Mouse (Mus musculus): Measurements from ENCODE around the gene Tdrd9. TPM values are rescaled to one million over a fixed set of nuclear protein-coding genes. Genes with fewer than 3 reads are reported as not detected.
A peak's percentile ranks its signal among the peaks of the same experiment; 100 is the strongest.

Tdrd9 gene
- total and polyA plus RNA-seq, 2 experiments from 2014 or later: 0.23 to 0.29 TPM

DNA sequence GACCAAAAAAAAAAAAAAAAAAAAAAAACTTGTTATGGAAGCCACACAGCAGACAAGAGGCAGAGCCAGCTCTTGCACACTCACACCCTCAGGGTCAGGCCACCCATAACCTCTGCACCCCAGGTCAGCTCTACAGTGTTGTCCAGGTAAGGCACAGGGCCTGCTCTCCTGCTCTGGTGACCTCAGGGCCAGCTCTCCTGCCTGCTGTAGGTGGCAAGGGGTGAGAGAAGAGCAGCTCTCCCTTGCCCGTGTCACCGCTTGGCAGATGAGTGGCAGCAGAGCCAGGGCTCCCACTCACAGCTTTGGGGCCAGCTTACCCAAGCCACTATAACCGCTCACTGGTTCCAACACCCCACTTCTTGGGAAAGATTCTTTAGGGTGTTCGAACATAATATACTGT is 109.6 kb downstream of the Tdrd9 start:
- Histone ChIP-seq H3K27me3 (ENCODE audit: insufficient read depth, low read length) (no peaks in the 10 kb centered on the region), H3K27ac (ENCODE audit: low read depth, low read length) (no peak overlapping the region), H3K9ac (no peak overlapping the region), H3K36me3 (ENCODE audit: insufficient read depth) (no peaks in the 10 kb centered on the region), H3K4me3 (ENCODE audit: low read depth, low read length) (no peak overlapping the region), H3K9me3 (ENCODE audit: low read length) (no peaks in the 10 kb centered on the region), H3K4me1 (ENCODE audit: insufficient read depth) (0 out of 2 replicates have a peak, but pooled peaks cover under 1% of the 10 kb centered on the region), H3K4me2 (ENCODE audit: low read depth) (no peak overlapping the region)
- DNase-seq (no peak), ATAC-seq (no peak)
- 91% methylated on average over 4 of the region's 4 CpGs for WGBS
- no peak for TF ChIP-seq CTCF (IDR thresholded peaks at IDR 0.05; ENCODE audit: low read depth)

GRCm38 (mm10) chr12:112082241-112082640 is 110.9 kb downstream of the Tdrd9 start:
- no peak overlapping the region for H3K4me2 ChIP-seq (ENCODE audit: low read depth)
- no peak for DNase-seq

DNA sequence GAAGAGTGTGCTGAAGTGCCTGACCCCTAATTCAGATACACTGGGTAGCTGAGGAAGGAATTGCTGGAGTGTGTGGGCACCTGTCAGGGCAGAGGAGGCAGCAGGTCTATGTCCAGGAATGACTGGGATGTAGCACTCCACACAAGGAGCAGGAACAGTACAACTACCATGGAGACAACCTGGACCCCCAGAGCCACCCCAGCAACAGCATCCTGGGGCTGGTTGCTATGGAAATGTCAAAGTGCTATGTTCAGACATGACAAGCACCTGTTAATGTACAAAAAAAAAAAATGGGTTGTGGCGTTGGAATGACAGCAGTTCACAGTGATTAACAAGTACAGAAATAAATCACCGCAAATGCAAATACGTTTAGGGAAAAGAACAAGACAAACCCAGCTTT is 114.9 kb downstream of the Tdrd9 start:
- no peak overlapping the region for H3K9ac ChIP-seq
- no peak for TF ChIP-seq CTCF (IDR thresholded peaks at IDR 0.05; ENCODE audit: low read depth)
- WGBS: 56% methylated on average over 3 of the region's 3 CpGs
- no peak overlapping the region for H3K4me3 ChIP-seq (ENCODE audit: low read depth, low read length)
- DNase-seq (peak; percentile 40), ATAC-seq (peak; percentile 67)
- no peaks in the 10 kb centered on the region for H3K36me3 ChIP-seq (ENCODE audit: insufficient read depth)
- no peak overlapping the region for H3K4me2 ChIP-seq (ENCODE audit: low read depth)
- H3K27ac ChIP-seq (ENCODE audit: low read depth, low read length): peak overlapping the region; percentile 66
- H3K4me1 ChIP-seq (ENCODE audit: insufficient read depth): 0 out of 2 replicates have a peak, but pooled peaks cover 12% of the 10 kb centered on the region
- no peaks in the 10 kb centered on the region for H3K27me3 ChIP-seq (ENCODE audit: insufficient read depth, low read length)
- no peaks in the 10 kb centered on the region for H3K9me3 ChIP-seq (ENCODE audit: low read length)

More at GRCm38 (mm10) chr12:112082241-112082640, 110.9 kb downstream of the Tdrd9 start:
- Histone ChIP-seq H3K4me1 (ENCODE audit: insufficient read depth) (0 out of 2 replicates have a peak, but pooled peaks cover 12% of the 10 kb centered on the region), H3K4me3 (ENCODE audit: low read depth, low read length) (no peak overlapping the region), H3K36me3 (ENCODE audit: insufficient read depth) (no peaks in the 10 kb centered on the region), H3K9me3 (ENCODE audit: low read length) (no peaks in the 10 kb centered on the region), H3K27me3 (ENCODE audit: insufficient read depth, low read length) (no peaks in the 10 kb centered on the region), H3K27ac (ENCODE audit: low read depth, low read length) (no peak overlapping the region), H3K9ac (no peak overlapping the region)
- WGBS: 38% methylated on average over 1 of the region's 1 CpGs
- ATAC-seq: no peak
- no peak for TF ChIP-seq CTCF (IDR thresholded peaks at IDR 0.05; ENCODE audit: low read depth)

DNA sequence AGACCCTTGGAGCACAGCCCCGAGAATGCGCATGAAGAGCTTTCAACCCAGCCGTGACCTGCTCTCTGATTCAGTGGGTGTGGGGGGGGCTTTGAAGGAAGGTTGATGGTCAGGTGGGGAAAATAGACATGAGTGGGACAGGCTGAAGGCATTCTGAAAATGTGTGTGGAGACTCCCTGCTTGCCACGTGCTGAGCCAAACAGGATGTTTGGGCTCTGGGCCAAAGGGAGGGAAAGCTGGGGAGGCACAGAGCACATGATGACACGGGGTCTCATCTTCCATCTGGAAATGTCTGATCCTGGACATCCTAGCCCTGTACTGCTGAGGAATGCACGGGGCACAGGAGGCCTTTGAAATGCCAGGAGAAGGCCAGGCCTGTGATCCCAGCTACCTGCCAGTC is 115.4 kb downstream of the Tdrd9 start:
- H3K4me3 ChIP-seq (ENCODE audit: low read depth, low read length): no peak overlapping the region
- no peak for TF ChIP-seq CTCF (IDR thresholded peaks at IDR 0.05; ENCODE audit: low read depth)
- peak; percentile 32; the same call in 1 of the 2 replicates for ATAC-seq
- no peak overlapping the region for H3K9ac ChIP-seq
- no peak overlapping the region for H3K4me2 ChIP-seq (ENCODE audit: low read depth)
- no peaks in the 10 kb centered on the region for H3K36me3 ChIP-seq (ENCODE audit: insufficient read depth)
- 0 out of 2 replicates have a peak, but pooled peaks cover 12% of the 10 kb centered on the region for H3K4me1 ChIP-seq (ENCODE audit: insufficient read depth)
- 58% methylated on average over 6 of the region's 6 CpGs for WGBS
- no peaks in the 10 kb centered on the region for H3K9me3 ChIP-seq (ENCODE audit: low read length)
- DNase-seq: peak; percentile 8
- H3K27me3 ChIP-seq (ENCODE audit: insufficient read depth, low read length): no peaks in the 10 kb centered on the region
- H3K27ac ChIP-seq (ENCODE audit: low read depth, low read length): peak overlapping the region; percentile 66; the same call in 1 of the 2 replicates

GRCm38 (mm10) chr12:112088609-112089324 is 117.4 kb downstream of the Tdrd9 start:
- no peak for TF ChIP-seq CTCF (IDR thresholded peaks at IDR 0.05; ENCODE audit: low read depth)
- Histone ChIP-seq H3K9ac (no peak overlapping the region), H3K27ac (ENCODE audit: low read depth, low read length) (no peak overlapping the region), H3K36me3 (ENCODE audit: insufficient read depth) (no peaks in the 10 kb centered on the region), H3K4me2 (ENCODE audit: low read depth) (no peak overlapping the region), H3K4me3 (ENCODE audit: low read depth, low read length) (no peak overlapping the region), H3K9me3 (ENCODE audit: low read length) (no peaks in the 10 kb centered on the region), H3K4me1 (ENCODE audit: insufficient read depth) (0 out of 2 replicates have a peak, but pooled peaks cover 12% of the 10 kb centered on the region), H3K27me3 (ENCODE audit: insufficient read depth, low read length) (no peaks in the 10 kb centered on the region)
- DNase-seq: no peak
- WGBS: 66% methylated on average over 12 of the region's 12 CpGs
- no peak for ATAC-seq

GRCm38 (mm10) chr12:112091054-112091453 is 119.7 kb downstream of the Tdrd9 start:
- ATAC-seq: peak; percentile 67; the same call in 1 of the 2 replicates
- Histone ChIP-seq H3K9ac (no peak overlapping the region), H3K4me1 (ENCODE audit: insufficient read depth) (0 out of 2 replicates have a peak, but pooled peaks cover 10% of the 10 kb centered on the region), H3K4me2 (ENCODE audit: low read depth) (peak overlapping the region; percentile 14; the same call in 1 of the 2 replicates), H3K9me3 (ENCODE audit: low read length) (no peaks in the 10 kb centered on the region), H3K4me3 (ENCODE audit: low read depth, low read length) (no peak overlapping the region), H3K27ac (ENCODE audit: low read depth, low read length) (no peak overlapping the region), H3K27me3 (ENCODE audit: insufficient read depth, low read length) (no peaks in the 10 kb centered on the region), H3K36me3 (ENCODE audit: insufficient read depth) (no peaks in the 10 kb centered on the region)
- TF ChIP-seq CTCF (IDR thresholded peaks at IDR 0.05; ENCODE audit: low read depth): peak; percentile 93
- peak; percentile 86 for DNase-seq
- WGBS: 7% methylated on average over 12 of the region's 12 CpGs

DNA sequence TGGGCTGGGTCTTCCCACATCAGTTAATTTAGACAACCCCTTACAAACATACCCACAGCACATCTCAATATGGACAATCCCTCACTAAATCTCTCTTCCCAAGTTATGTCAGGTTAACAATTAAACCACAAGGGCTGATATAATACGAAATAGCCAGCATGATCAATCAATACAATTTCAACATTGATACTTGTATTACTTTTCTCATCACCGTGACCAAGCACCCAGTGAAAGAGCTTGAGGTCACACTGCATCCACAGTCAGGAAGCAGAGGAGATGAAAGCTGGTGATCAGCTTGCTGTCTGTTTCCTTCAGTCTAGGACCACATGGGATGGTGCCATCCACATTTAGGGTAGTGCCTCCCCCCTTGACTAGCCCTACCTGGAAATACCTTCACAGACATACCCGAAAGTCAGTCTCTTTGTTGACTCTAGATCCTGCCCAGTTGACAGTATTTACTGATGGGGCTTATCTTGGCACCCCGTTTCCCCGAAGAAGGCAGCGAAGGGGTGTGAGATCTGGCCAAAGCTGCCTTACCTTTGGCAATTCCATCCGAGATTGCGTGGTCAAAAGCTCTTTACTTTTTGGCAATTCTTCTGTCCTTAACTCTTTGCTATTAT is 123.0 kb downstream of the Tdrd9 start:
- H3K4me1 ChIP-seq (ENCODE audit: insufficient read depth): no peaks in the 10 kb centered on the region
- no peak for TF ChIP-seq CTCF (IDR thresholded peaks at IDR 0.05; ENCODE audit: low read depth)
- ATAC-seq: no peak
- H3K9ac ChIP-seq: no peak overlapping the region
- H3K27ac ChIP-seq (ENCODE audit: low read depth, low read length): no peak overlapping the region
- no peak for DNase-seq
- no peaks in the 10 kb centered on the region for H3K9me3 ChIP-seq (ENCODE audit: low read length)
- no peaks in the 10 kb centered on the region for H3K27me3 ChIP-seq (ENCODE audit: insufficient read depth, low read length)
- 86% methylated on average over 8 of the region's 8 CpGs for WGBS
- H3K4me3 ChIP-seq (ENCODE audit: low read depth, low read length): no peak overlapping the region
- H3K4me2 ChIP-seq (ENCODE audit: low read depth): no peak overlapping the region
- H3K36me3 ChIP-seq (ENCODE audit: insufficient read depth): no peaks in the 10 kb centered on the region
